Mouse (Mus musculus) MEL (cell line): ENCODE measurements around the gene Recql5.

Experiments used
- BHLHE40 ChIP-seq: IDR thresholded peaks from 2 replicates; pipeline ENCODE4 v1.6.1; 2012; ENCODE audit warnings: low read depth, mild to moderate bottlenecking, inconsistent platforms, low read length, improper control_type of control experiment, borderline replicate concordance
- CTCF ChIP-seq, 3 experiments: IDR thresholded peaks in 2 of 3; conservative IDR thresholded peaks in 1 of 3; 2 replicates each; pipeline ENCODE4 v1.5.1; 2011 to 2012; ENCODE audit warnings: low read length in 3 of 3, low read depth in 2 of 3, mild to moderate bottlenecking in 2 of 3, improper control_type of control experiment in 1 of 3, inconsistent platforms in 1 of 3, mixed read lengths in 1 of 3, moderate library complexity in 1 of 3; ENCODE audit not compliant: control insufficient read depth in 1 of 3, insufficient read depth in 1 of 3, poor library complexity in 1 of 3, severe bottlenecking in 1 of 3
- EP300 ChIP-seq, 2 experiments: IDR thresholded peaks; 2 replicates each; pipeline ENCODE4 v1.6.1; 2011; ENCODE audit warnings: improper control_type of control experiment in 2 of 2, low read length in 2 of 2, low read depth in 1 of 2, mild to moderate bottlenecking in 1 of 2
- GATA1 ChIP-seq: IDR thresholded peaks from 2 replicates; pipeline ENCODE4 v1.6.1; 2011; ENCODE audit warnings: low read depth, low read length, improper control_type of control experiment
- MAFK ChIP-seq: IDR thresholded peaks from 2 replicates; pipeline ENCODE4 v1.6.1; 2011; ENCODE audit warnings: low read depth, mild to moderate bottlenecking, low read length, improper control_type of control experiment, borderline replicate concordance
- POLR2A ChIP-seq, 2 experiments: IDR thresholded peaks; 2 replicates each; pipeline ENCODE4 v1.6.1; 2011 to 2012; ENCODE audit warnings: low read length in 2 of 2, mild to moderate bottlenecking in 2 of 2, control low read depth in 1 of 2, improper control_type of control experiment in 1 of 2, low read depth in 1 of 2, moderate library complexity in 1 of 2; ENCODE audit not compliant: control insufficient read depth in 1 of 2, insufficient read depth in 1 of 2, poor library complexity in 1 of 2
- POLR2AphosphoS5 ChIP-seq: IDR thresholded peaks from 2 replicates; pipeline ENCODE4 v1.6.1; 2012; ENCODE audit warnings: low read depth, borderline replicate concordance, mild to moderate bottlenecking, inconsistent platforms, low read length, moderate library complexity, mixed read lengths
- SIN3A ChIP-seq: IDR thresholded peaks from 2 replicates; pipeline ENCODE4 v1.6.1; 2012; ENCODE audit warnings: low read length, improper control_type of control experiment, inconsistent platforms
- ZMIZ1 ChIP-seq: IDR thresholded peaks from 2 replicates; pipeline ENCODE4 v1.6.1; 2012; ENCODE audit warnings: low read depth, mild to moderate bottlenecking, inconsistent platforms, low read length, improper control_type of control experiment, moderate library complexity

DNA sequence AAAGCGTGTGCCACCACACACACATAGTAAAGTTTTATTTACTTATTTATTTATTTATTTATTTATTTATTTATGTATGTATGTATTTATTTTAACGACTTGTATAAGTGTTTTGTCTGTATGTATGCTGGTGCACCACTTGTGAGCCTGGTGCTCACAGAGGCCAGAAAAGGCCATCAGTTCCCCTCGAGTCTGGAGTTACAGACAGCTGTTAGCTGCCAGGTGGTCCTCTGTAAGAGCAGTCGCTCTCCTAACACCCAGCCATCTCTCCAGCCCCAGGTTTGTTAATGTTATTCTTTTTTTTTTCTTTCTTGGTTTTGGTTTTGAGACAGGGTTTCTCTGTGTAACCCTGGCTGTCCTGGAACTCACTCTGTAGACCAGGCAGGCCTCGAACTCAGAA, 14.6 kb downstream of the Recql5 start:
- TF ChIP-seq CTCF (IDR thresholded peaks at IDR 0.05 in 2 of 3, conservative IDR thresholded peaks at IDR 0.05 in 1 of 3; ENCODE audit: control insufficient read depth in 1 of 3, insufficient read depth in 1 of 3, low read depth in 2 of 3, low read length in 3 of 3, poor library complexity in 1 of 3, severe bottlenecking in 1 of 3) (no peak), BHLHE40 (no peak), MAFK (no peak), GATA1 (no peak), POLR2A (IDR thresholded peaks at IDR 0.05; ENCODE audit: control insufficient read depth in 1 of 2, insufficient read depth in 1 of 2, low read depth in 1 of 2, low read length in 2 of 2, poor library complexity in 1 of 2) (no peak), EP300 (IDR thresholded peaks at IDR 0.05; ENCODE audit: low read depth in 1 of 2, low read length in 2 of 2) (no peak), ZMIZ1 (no peak), POLR2AphosphoS5 (no peak), SIN3A (no peak)
